Mouse (Mus musculus) hindbrain, embryonic 11.5 days (tissue): ENCODE results near the gene Tnrc6c. TPM values are rescaled to one million over a fixed set of nuclear protein-coding genes. Genes with fewer than 3 reads are reported as not detected.

Experiments
- ATAC-seq: fragments of 200-750 bp; cut with Nextera tagmentation; 2 replicates; pipeline ENCODE4 v1.8.0; 2017; ENCODE audit warnings: mild to moderate bottlenecking, moderate TSS enrichment, moderate library complexity; ENCODE audit not compliant: low FRiP score
- DNase-seq: peaks from one replicate; pipeline ENCODE4 v3.0.0-alpha.2; 2015; ENCODE audit warnings: low spot score
- H3K27ac ChIP-seq: fragments of 300-500 bp; sonication (generic); 2 replicates; pipeline ENCODE4 v1.5.1; 2014; ENCODE audit warnings: mild to moderate bottlenecking, low read depth, low read length
- H3K27me3 ChIP-seq: fragments of 300-500 bp; sonication (generic); 2 replicates; pipeline ENCODE4 v1.6.1; 2014; ENCODE audit warnings: mild to moderate bottlenecking, low read length, moderate library complexity, mixed read lengths; ENCODE audit not compliant: control insufficient read depth, insufficient read depth
- H3K36me3 ChIP-seq: fragments of 300-500 bp; sonication (generic); 2 replicates; pipeline ENCODE4 v1.6.1; 2014; ENCODE audit warnings: mild to moderate bottlenecking, low read length, moderate library complexity, mixed read lengths; ENCODE audit not compliant: control insufficient read depth, insufficient read depth
- H3K4me1 ChIP-seq: fragments of 300-500 bp; sonication (generic); replicated peaks from 2 replicates; pipeline ENCODE4 v1.6.1; 2014; ENCODE audit warnings: low read length, mixed read lengths; ENCODE audit not compliant: control insufficient read depth, insufficient read depth
- H3K4me2 ChIP-seq: fragments of 300-500 bp; sonication (generic); replicated peaks from 2 replicates; pipeline ENCODE4 v1.6.1; 2014; ENCODE audit warnings: mild to moderate bottlenecking, low read depth, low read length
- H3K4me3 ChIP-seq: fragments of 300-500 bp; sonication (generic); 2 replicates; pipeline ENCODE4 v1.5.1; 2014; ENCODE audit warnings: low read depth, low read length
- H3K9ac ChIP-seq: fragments of 300-500 bp; sonication (generic); 2 replicates; pipeline ENCODE4 v1.6.1; 2014; ENCODE audit warnings: low read depth, low read length
- H3K9me3 ChIP-seq: fragments of 300-500 bp; sonication (generic); 2 replicates; pipeline ENCODE4 v1.6.1; 2016; ENCODE audit warnings: low read length; ENCODE audit not compliant: control insufficient read depth
- WGBS: fragments of 180-500 bp; shearing (Covaris S2); extraction: QIAGEN DNeasy Blood & Tissue Kit; methylation state at CpG from one replicate; pipeline ENCODE4 v1.1.7; 2014; 5-methylcytosine and 5-hydroxymethylcytosine counted together
- polyA plus RNA-seq: library from polyadenylated mRNA; unstranded; fragments of >200 nt; fragmentation: Nextera tagmentation; extraction: Ambion mirVana; gene quantifications from 2 replicates; pipeline ENCODE4 v1.2.1, GENCODE M21; 2014

Gene Tnrc6c
- polyA plus RNA-seq, 1 experiment from 2014 or later, result 20.6 TPM

DNA sequence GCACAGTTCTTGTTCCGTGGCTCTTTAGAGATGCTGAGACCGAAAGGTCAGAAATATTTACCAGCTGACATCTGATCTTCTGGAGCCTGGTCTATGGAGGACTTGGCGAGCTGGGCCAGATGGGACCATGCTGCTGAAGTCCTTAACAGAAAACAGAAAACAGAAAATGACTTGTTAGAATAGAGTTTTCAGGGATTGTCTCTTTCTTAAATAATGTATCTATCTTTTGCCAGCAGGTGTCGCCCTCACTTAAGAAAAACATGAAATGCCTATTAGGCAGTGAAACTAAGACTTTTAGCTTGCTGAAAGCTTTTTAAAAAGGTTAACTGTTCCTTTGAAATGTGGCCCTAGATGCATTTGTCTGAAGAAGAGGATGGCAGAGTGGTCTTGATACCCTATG lies 55.2 kb downstream of the Tnrc6c start:
- Histone ChIP-seq H3K27ac (no peak overlapping the region), H3K9me3 (no peaks in the 10 kb centered on the region), H3K4me2 (no peak overlapping the region), H3K27me3 (no peaks in the 10 kb centered on the region), H3K4me1 (no peaks in the 10 kb centered on the region), H3K9ac (no peak overlapping the region), H3K36me3 (0 out of 2 replicates have a peak, but pooled peaks cover 4% of the 10 kb centered on the region), H3K4me3 (no peak overlapping the region)
- 67% methylated on average over 4 of the region's 4 CpGs for WGBS
- DNase-seq (peak; percentile 74), ATAC-seq (no peak)

DNA sequence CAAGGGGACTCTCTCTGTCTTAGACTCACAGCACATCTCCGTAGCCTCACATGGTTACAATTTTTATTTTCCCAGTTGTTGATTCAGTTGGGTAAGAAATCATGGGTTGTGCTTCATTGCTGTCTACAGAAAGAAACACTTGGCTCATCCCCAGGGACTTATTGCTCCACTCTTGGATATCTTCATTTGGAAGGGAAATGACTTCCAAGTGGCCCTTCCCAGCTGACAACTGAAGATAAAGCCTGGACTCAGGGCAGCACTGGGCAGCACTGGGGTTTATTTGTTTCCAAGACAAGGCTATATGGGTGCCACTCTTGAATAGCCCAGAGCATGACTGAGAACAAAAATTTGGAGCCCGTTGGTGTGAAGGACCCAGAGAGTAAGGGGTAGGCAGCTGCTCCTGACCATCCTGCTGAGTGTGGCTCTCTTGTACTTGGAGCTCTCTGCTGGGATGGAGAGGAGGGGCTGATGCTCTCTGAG lies 56.8 kb downstream of the Tnrc6c start:
- Histone ChIP-seq H3K4me2 (no peak overlapping the region), H3K27me3 (no peaks in the 10 kb centered on the region), H3K9me3 (no peaks in the 10 kb centered on the region), H3K9ac (no peak overlapping the region), H3K4me1 (no peaks in the 10 kb centered on the region), H3K4me3 (no peak overlapping the region), H3K36me3 (0 out of 2 replicates have a peak, but pooled peaks cover 4% of the 10 kb centered on the region), H3K27ac (no peak overlapping the region)
- DNase-seq, result no peak
- ATAC-seq, result no peak
- WGBS, result 91% methylated on average over 2 of the region's 2 CpGs

DNA sequence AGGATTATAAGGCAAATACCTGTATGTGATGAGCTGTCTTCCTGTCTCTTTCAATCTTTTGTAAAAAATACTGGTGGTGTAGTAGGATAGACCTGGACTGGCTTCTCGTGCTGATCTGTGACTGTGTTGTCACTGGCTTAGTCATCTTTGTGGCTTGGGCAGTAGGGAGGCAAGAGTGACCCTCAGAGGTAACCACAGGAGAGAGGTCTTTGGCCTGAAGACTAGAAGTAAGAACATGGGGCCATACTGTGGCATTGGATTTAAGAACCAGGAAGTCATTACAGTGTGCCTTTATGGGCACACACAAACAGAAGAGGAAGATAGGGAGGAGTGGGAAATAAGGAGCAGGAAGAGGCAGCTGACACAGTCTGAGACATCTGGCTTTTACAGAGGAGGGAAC lies 58.0 kb downstream of the Tnrc6c start:
- H3K27me3 ChIP-seq, result no peaks in the 10 kb centered on the region
- 0 out of 2 replicates have a peak, but pooled peaks cover 6% of the 10 kb centered on the region for H3K36me3 ChIP-seq
- H3K4me3 ChIP-seq, result no peak overlapping the region
- H3K9ac ChIP-seq, result no peak overlapping the region
- DNase-seq (no peak), ATAC-seq (no peak)
- H3K9me3 ChIP-seq, result no peaks in the 10 kb centered on the region
- H3K27ac ChIP-seq, result no peak overlapping the region
- no peaks in the 10 kb centered on the region for H3K4me1 ChIP-seq
- no peak overlapping the region for H3K4me2 ChIP-seq
- WGBS, result 94% methylated on average over 1 of the region's 1 CpGs

DNA sequence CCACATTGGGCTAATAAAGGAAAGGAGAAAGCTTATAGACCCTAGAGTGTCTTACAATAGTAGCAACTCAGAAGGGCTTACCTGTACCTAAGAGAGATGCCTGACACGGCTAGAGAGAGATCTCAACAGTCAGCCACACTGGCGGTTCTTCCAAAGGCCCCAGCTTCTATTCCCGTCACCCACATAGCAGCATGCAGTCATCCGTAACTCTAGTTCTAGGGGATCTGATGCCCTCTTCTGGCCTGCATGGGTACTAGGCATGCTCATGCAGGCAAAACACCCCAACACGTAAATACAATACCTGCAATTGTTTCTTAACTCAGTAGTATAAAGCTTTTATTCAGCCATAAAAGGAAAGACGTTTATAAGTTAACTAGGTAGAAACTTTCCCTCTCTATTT lies 59.3 kb downstream of the Tnrc6c start:
- Histone ChIP-seq H3K4me2 (no peak overlapping the region), H3K36me3 (0 out of 2 replicates have a peak, but pooled peaks cover 8% of the 10 kb centered on the region), H3K27me3 (no peaks in the 10 kb centered on the region), H3K9ac (no peak overlapping the region), H3K4me3 (no peak overlapping the region), H3K27ac (no peak overlapping the region), H3K9me3 (no peaks in the 10 kb centered on the region), H3K4me1 (no peaks in the 10 kb centered on the region)
- ATAC-seq (no peak), DNase-seq (no peak)
- 95% methylated on average over 6 of the region's 6 CpGs for WGBS

DNA sequence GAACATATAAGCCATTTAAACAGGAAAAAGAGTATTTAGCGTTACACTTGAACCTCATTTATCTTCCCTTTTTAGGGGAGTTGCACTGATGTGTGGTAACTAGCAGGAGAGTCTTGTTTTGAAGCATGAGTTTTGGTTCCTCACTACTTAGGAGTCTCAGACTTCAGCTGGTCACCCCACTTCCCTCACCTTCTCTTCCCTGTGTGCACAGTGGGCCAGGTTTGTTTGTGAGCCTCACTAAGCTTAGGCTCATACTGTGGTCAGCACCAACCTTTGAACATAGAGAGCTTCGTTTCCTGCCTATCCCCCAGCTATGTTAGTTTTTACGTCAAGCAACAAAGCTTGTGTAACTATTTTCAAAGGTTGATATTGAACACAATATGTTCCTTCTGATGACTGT lies 64.7 kb downstream of the Tnrc6c start:
- H3K27me3 ChIP-seq, result no peaks in the 10 kb centered on the region
- no peak overlapping the region for H3K27ac ChIP-seq
- peaks cover 14% of the 10 kb centered on the region for H3K36me3 ChIP-seq
- H3K4me3 ChIP-seq, result no peak overlapping the region
- WGBS, result 96% methylated on average over 3 of the region's 3 CpGs
- no peak overlapping the region for H3K4me2 ChIP-seq
- ATAC-seq (no peak), DNase-seq (no peak)
- no peaks in the 10 kb centered on the region for H3K4me1 ChIP-seq
- no peak overlapping the region for H3K9ac ChIP-seq
- H3K9me3 ChIP-seq, result no peaks in the 10 kb centered on the region

DNA sequence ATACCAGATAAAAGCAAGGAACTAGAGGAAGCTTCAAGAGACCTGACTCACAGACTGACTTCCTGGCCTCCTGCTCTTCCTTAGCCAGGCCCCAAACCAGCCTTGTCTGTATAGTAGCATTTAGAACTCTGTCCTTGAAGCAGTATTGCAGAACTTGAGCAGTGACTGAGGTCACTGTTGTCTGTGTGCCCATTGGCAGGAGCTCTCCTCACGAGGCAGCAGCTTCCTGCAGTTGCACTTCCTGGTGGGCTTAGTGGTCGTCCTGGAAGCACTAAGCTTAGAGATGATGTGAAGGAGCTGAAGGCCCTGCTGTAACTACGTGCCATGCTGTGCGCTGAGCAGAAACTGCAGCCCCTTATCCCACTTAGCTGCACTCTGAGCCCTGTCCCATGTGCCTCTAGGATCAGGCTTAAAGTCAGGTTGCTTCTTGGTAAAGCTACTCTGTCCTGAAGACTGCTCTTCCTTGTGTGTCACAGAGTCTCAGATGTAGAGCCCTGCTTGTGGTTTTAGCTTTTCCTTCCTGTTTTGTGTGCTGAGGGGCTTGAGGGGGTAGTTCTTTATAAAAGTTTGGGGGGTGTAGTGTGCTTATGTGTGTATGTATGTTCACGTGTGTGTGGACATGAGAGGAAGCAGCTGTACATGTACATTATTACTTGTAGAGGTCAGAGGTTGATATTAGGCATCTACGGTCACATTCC lies 70.7 kb downstream of the Tnrc6c start:
- WGBS, result 88% methylated on average over 6 of the region's 6 CpGs
- no peak for DNase-seq
- H3K27ac ChIP-seq, result no peak overlapping the region
- no peaks in the 10 kb centered on the region for H3K9me3 ChIP-seq
- no peak overlapping the region for H3K4me2 ChIP-seq
- H3K4me1 ChIP-seq, result no peaks in the 10 kb centered on the region
- no peaks in the 10 kb centered on the region for H3K27me3 ChIP-seq
- no peak overlapping the region for H3K4me3 ChIP-seq
- H3K9ac ChIP-seq, result no peak overlapping the region; the same call in 1 of the 2 replicates
- no peak for ATAC-seq
- H3K36me3 ChIP-seq, result peaks cover 10% of the 10 kb centered on the region

DNA sequence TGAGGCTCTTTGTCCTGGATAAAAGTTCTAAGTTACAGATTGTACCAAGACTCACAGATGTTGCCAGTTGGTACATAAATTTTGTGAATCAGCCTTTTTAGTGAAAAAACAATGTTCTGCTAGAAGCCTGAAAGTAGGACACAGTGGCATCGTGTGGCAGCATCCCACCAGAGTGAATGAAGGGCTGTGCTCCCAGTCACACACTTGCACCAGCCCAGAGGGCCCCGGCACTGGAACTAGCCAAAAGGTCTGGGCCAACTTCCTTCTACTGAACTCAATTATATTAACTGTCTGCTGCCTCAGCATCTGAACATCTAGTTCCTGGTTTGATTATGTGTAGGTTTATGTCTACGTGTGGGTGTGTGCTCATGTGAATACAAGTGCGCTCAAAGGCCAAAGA lies 72.9 kb downstream of the Tnrc6c start:
- no peak for DNase-seq
- WGBS, result 96% methylated on average over 4 of the region's 4 CpGs
- no peak for ATAC-seq

DNA sequence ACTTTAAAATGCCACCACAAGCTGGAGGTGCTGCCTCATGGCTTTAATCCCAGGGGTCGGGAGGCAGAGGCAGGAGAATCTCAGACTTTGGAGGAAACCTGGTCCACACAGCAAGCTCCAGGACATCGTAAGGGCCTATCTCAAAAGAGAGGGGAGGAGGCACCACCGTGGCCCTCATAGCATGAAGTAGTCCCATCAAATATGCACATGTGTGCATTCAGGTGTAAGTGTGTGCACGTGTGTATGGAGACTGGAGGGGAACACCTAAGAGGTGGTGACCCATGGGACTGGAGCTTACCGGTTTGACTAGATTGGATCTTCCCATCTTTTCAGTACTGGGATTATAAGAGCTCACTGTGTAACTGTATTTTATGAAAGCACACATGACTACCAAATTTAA lies 74.2 kb downstream of the Tnrc6c start:
- H3K4me3 ChIP-seq, result no peak overlapping the region
- H3K4me1 ChIP-seq, result no peaks in the 10 kb centered on the region
- H3K36me3 ChIP-seq, result no peaks in the 10 kb centered on the region
- WGBS, result 89% methylated on average over 5 of the region's 5 CpGs
- no peak overlapping the region for H3K4me2 ChIP-seq
- H3K9me3 ChIP-seq, result no peaks in the 10 kb centered on the region
- ATAC-seq, result no peak
- H3K27ac ChIP-seq, result no peak overlapping the region
- no peak overlapping the region for H3K9ac ChIP-seq
- no peaks in the 10 kb centered on the region for H3K27me3 ChIP-seq
- DNase-seq, result no peak

More for the DNA sequence above, 72.9 kb downstream of the Tnrc6c start:
- no peak overlapping the region for H3K9ac ChIP-seq
- H3K4me2 ChIP-seq, result no peak overlapping the region
- no peaks in the 10 kb centered on the region for H3K4me1 ChIP-seq
- no peak overlapping the region for H3K27ac ChIP-seq
- no peaks in the 10 kb centered on the region for H3K27me3 ChIP-seq
- no peak overlapping the region for H3K4me3 ChIP-seq
- no peaks in the 10 kb centered on the region for H3K9me3 ChIP-seq
- peaks cover 3% of the 10 kb centered on the region; the same call in 1 of the 2 replicates for H3K36me3 ChIP-seq

DNA sequence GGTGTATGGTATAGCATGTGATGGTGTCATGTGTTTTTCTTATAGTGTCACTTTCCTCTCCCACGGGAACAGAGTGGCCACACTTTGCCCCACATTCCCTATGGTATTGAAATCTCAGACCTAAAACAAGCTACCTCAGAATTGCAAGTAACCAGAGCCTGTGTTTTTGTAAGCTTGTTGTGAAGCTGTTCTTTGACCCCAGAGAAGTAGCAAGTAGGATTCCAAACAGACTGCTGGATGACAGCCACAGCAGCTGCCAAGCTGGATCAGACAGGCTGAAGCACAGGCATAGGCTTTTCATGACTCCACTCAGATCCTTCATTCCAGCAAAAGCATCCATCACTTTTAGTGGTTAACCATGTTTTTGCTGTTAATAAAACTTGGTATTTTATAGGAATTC lies 74.8 kb downstream of the Tnrc6c start:
- no peak overlapping the region for H3K27ac ChIP-seq
- no peak overlapping the region for H3K4me2 ChIP-seq
- peaks cover 2% of the 10 kb centered on the region; the same call in 1 of the 2 replicates for H3K36me3 ChIP-seq
- ATAC-seq (no peak), DNase-seq (no peak)
- H3K9ac ChIP-seq, result no peak overlapping the region
- no peaks in the 10 kb centered on the region for H3K9me3 ChIP-seq
- H3K27me3 ChIP-seq, result no peaks in the 10 kb centered on the region
- WGBS, result 76% methylated on average over 1 of the region's 1 CpGs
- no peak overlapping the region for H3K4me3 ChIP-seq
- no peaks in the 10 kb centered on the region for H3K4me1 ChIP-seq
